Mouse (Mus musculus): ENCODE results near the gene 4933428G20Rik.

GRCm38 (mm10) chr11:97530961-97531360 lies 30.8 kb upstream of the 4933428G20Rik start:
- no peak for TF ChIP-seq CTCF (IDR thresholded peaks at IDR 0.05; ENCODE audit: borderline replicate concordance, control insufficient read depth, extremely low read depth, insufficient read depth, low read length, poor library complexity)
- TF ChIP-seq POLR2A (IDR thresholded peaks at IDR 0.05; ENCODE audit: control insufficient read depth, extremely low read depth, insufficient read depth, low read length, poor library complexity): no peak
